Mouse (Mus musculus): ENCODE data around the gene Il20rb.

Il20rb gene

GRCm38 (mm10) chr9:100469681-100470080 is 16.9 kb downstream of the Il20rb start:
- no peak for DNase-seq

GRCm38 (mm10) chr9:100468151-100468550 is 18.4 kb downstream of the Il20rb start:
- no peak for DNase-seq

- DNase-seq: no peak
Observed at GRCm38 (mm10) chr9:100467653-100468052, 18.9 kb downstream of the Il20rb start.

GRCm38 (mm10) chr9:100466743-100467142 is 19.8 kb downstream of the Il20rb start:
- DNase-seq: no peak

GRCm38 (mm10) chr9:100465988-100466387 is 20.6 kb downstream of the Il20rb start:
- DNase-seq: no peak

GRCm38 (mm10) chr9:100465380-100465779 is 21.2 kb downstream of the Il20rb start:
- DNase-seq: no peak

GRCm38 (mm10) chr9:100463771-100464170 is 22.8 kb downstream of the Il20rb start:
- no peak for DNase-seq

GRCm38 (mm10) chr9:100462098-100462497 is 24.5 kb downstream of the Il20rb start:
- peak; percentile 38 for DNase-seq

GRCm38 (mm10) chr9:100461671-100462070 is 24.9 kb downstream of the Il20rb start:
- DNase-seq: no peak

- peak; percentile 81 for DNase-seq
Observed at GRCm38 (mm10) chr9:100460203-100460602, 26.4 kb downstream of the Il20rb start.

- DNase-seq: peak; percentile 66
Observed at GRCm38 (mm10) chr9:100457971-100458681, 28.5 kb downstream of the Il20rb start.

GRCm38 (mm10) chr9:100454664-100454993 is 32.0 kb downstream of the Il20rb start:
- DNase-seq: no peak

GRCm38 (mm10) chr9:100453944-100454663 is 32.5 kb downstream of the Il20rb start:
- peak; percentile 82 for DNase-seq

- no peak for DNase-seq
Observed at GRCm38 (mm10) chr9:100452432-100452831, 34.2 kb downstream of the Il20rb start.

- DNase-seq: peak; percentile 88
Observed at GRCm38 (mm10) chr9:100446059-100446686, 40.4 kb downstream of the Il20rb start.

GRCm38 (mm10) chr9:100440111-100440790 is 46.3 kb downstream of the Il20rb start:
- no peak for DNase-seq

GRCm38 (mm10) chr9:100439481-100439880 is 47.1 kb downstream of the Il20rb start:
- DNase-seq: no peak

- no peak for DNase-seq
Observed at GRCm38 (mm10) chr9:100438994-100439393, 47.6 kb downstream of the Il20rb start.

GRCm38 (mm10) chr9:100436865-100437595 is 49.6 kb downstream of the Il20rb start:
- DNase-seq: no peak

- DNase-seq: no peak
Observed at GRCm38 (mm10) chr9:100431355-100431754, 55.2 kb downstream of the Il20rb start.

- DNase-seq: no peak
Observed at GRCm38 (mm10) chr9:100430911-100431310, 55.7 kb downstream of the Il20rb start.

GRCm38 (mm10) chr9:100419644-100420043 is 66.9 kb downstream of the Il20rb start:
- DNase-seq: no peak

- no peak for DNase-seq
Observed at GRCm38 (mm10) chr9:100419103-100419502, 67.5 kb downstream of the Il20rb start.

All from thymus, postnatal 4 days (tissue).